25 mouse cellular contexts compared by ENCODE assay signal in the genomic region with DNA sequence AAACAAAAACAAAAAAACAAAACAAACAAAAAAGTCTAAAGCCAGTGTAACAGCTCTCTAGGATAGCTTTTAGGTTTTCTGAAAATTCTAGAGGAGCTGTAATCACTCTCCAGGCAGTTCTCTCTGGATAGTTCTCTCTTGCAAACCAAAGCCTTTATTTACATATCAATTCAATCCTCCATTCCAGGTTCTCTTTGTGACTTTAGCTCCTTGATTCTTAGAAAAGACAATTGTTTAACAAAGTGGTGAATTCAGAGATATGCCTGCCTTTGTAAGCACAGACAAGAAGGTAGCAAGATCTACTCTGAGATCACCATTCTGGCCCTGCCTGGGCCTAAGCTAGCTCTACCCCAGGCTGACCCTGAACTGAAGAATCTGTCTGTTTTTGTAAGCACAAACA.
A peak's percentile ranks its signal among the peaks of the same experiment; 100 is the strongest.
DNase-seq lines count a peak whose midpoint lies in the region; ATAC-seq and TF ChIP-seq lines count a peak whose summit lies in the region.
"Had no signal": no experiment of that assay in that cellular context is flagged by ENCODE, and none has a peak within 500 bp of the region (broad histone marks: within the 10 kb centered on the region; RNA-seq: fewer than 3 reads in every experiment).

No protein-coding gene starts in this region.

- H3K4me3 ChIP-seq in ES-Bruce4 (ENCODE audit: low read depth, low read length) (no peak overlapping the region), ES-E14 (ENCODE audit: insufficient read depth in 1 of 2, low read depth in 1 of 2, low read length in 2 of 2, poor library complexity in 1 of 2, severe bottlenecking in 1 of 2) (no peak overlapping the region)
- no peak overlapping the region for H3K4me3 ChIP-seq in hindbrain, embryonic 12.5 days
- H3K4me3 ChIP-seq in hindbrain, embryonic 11.5 days (ENCODE audit: low read depth, low read length): no peak overlapping the region
- H3K4me3 ChIP-seq: embryonic facial prominence, embryonic 13.5 days; embryonic facial prominence, embryonic 15.5 days; erythroblast, embryonic 14.5 days; forebrain, embryonic 10.5 days; forebrain, embryonic 12.5 days had no signal

- H3K27ac ChIP-seq in ES-Bruce4 (ENCODE audit: insufficient read depth, low read length) (peak overlapping the region; percentile 48; the same call in 1 of the 2 replicates), ES-E14 (ENCODE audit: insufficient read depth, low read depth, low read length, poor library complexity, severe bottlenecking) (peak overlapping the region; percentile 47; the same call in 1 of the 2 replicates)
- H3K27ac ChIP-seq in hindbrain, embryonic 12.5 days: no peak overlapping the region
- no peak overlapping the region for H3K27ac ChIP-seq in hindbrain, embryonic 11.5 days (ENCODE audit: low read depth, low read length)
- H3K27ac ChIP-seq: embryonic facial prominence, embryonic 13.5 days; embryonic facial prominence, embryonic 15.5 days; forebrain, embryonic 10.5 days; forebrain, embryonic 12.5 days had no signal

- DNase-seq in ES-E14 (ENCODE audit: low read depth, low spot score) (peak; percentile 39), ZHBTc4 (ENCODE audit: low read depth, low spot score) (peak; percentile 78)
- no peak for DNase-seq in hindbrain, embryonic 11.5 days (ENCODE audit: low spot score)
- DNase-seq: adrenal gland, adult 2 months; adrenal gland, postnatal 10 days; adrenal gland, postnatal 25 days; B cell, adult 2 months; cerebellum, adult 11 months; cerebellum, adult 18-20 months; cerebellum, adult 8-10 months; cerebellum, adult 9-11 months; cerebellum, postnatal 14 days; cerebellum, postnatal 36 days; embryo, embryonic 11 days had no signal

- no peak for TF ChIP-seq POLR2A in ES-Bruce4 (IDR thresholded peaks at IDR 0.05; ENCODE audit: insufficient read depth, low read length)

- no peak for ATAC-seq in hindbrain, embryonic 12.5 days (ENCODE audit: low FRiP score)
- ATAC-seq in hindbrain, embryonic 11.5 days (ENCODE audit: low FRiP score): no peak
- ATAC-seq: CD4-positive, CD25-positive, alpha-beta regulatory T cell, adult 4 months; forebrain, embryonic 14.5 days; forebrain, embryonic 16.5 days had no signal

- in situ Hi-C loops in ES-E14 (cut with MboI; ENCODE audit: low sequenced_read_pairs in 2 of 2, unreplicated experiment in 2 of 2): no loop called here

- H3K4me1 ChIP-seq in ES-Bruce4 (ENCODE audit: control insufficient read depth, insufficient read depth, low read length): no peaks in the 10 kb centered on the region
- H3K4me1 ChIP-seq in ES-E14 (ENCODE audit: control insufficient read depth in 2 of 2, insufficient read depth in 2 of 2, low read length in 2 of 2, poor library complexity in 1 of 2): 0 out of 4 replicates have a peak, but pooled peaks cover 0 to 1% of the 10 kb centered on the region in 2 experiments
- no peaks in the 10 kb centered on the region for H3K4me1 ChIP-seq in hindbrain, embryonic 12.5 days
- H3K4me1 ChIP-seq in hindbrain, embryonic 11.5 days (replicated peaks; ENCODE audit: control insufficient read depth, insufficient read depth, low read length): no peaks in the 10 kb centered on the region
- H3K4me1 ChIP-seq: embryonic facial prominence, embryonic 13.5 days; embryonic facial prominence, embryonic 15.5 days; forebrain, embryonic 10.5 days; forebrain, embryonic 12.5 days had no signal

- no peak for TF ChIP-seq CTCF in ES-Bruce4 (IDR thresholded peaks at IDR 0.05; ENCODE audit: low read depth, low read length)

- no peak overlapping the region for H3K4me2 ChIP-seq in hindbrain, embryonic 12.5 days (replicated peaks)
- no peak overlapping the region for H3K4me2 ChIP-seq in hindbrain, embryonic 11.5 days (replicated peaks; ENCODE audit: low read depth, low read length)
- H3K4me2 ChIP-seq: embryonic facial prominence, embryonic 13.5 days; embryonic facial prominence, embryonic 15.5 days; forebrain, embryonic 12.5 days had no signal

- H3K36me3 ChIP-seq in ES-Bruce4 (ENCODE audit: control insufficient read depth, insufficient read depth, low read length, poor library complexity, severe bottlenecking) (no peaks in the 10 kb centered on the region), ES-E14 (ENCODE audit: control insufficient read depth, insufficient read depth, low read length, poor library complexity, severe bottlenecking) (no peaks in the 10 kb centered on the region)
- H3K36me3 ChIP-seq in hindbrain, embryonic 12.5 days: no peaks in the 10 kb centered on the region
- H3K36me3 ChIP-seq in hindbrain, embryonic 11.5 days (ENCODE audit: control insufficient read depth, insufficient read depth, low read length): no peaks in the 10 kb centered on the region
- H3K36me3 ChIP-seq: embryonic facial prominence, embryonic 13.5 days; embryonic facial prominence, embryonic 15.5 days; forebrain, embryonic 10.5 days; forebrain, embryonic 12.5 days had no signal

- H3K9me3 ChIP-seq in ES-Bruce4 (replicated peaks; ENCODE audit: control insufficient read depth, insufficient read depth, low read length, poor library complexity, severe bottlenecking): no peaks in the 10 kb centered on the region; the same call in 1 of the 2 replicates
- no peaks in the 10 kb centered on the region for H3K9me3 ChIP-seq in ES-E14 (ENCODE audit: control insufficient read depth, insufficient read depth, low read depth, low read length)
- no peaks in the 10 kb centered on the region for H3K9me3 ChIP-seq in hindbrain, embryonic 12.5 days (replicated peaks)
- no peaks in the 10 kb centered on the region for H3K9me3 ChIP-seq in hindbrain, embryonic 11.5 days (ENCODE audit: control insufficient read depth, low read length)
- H3K9me3 ChIP-seq: embryonic facial prominence, embryonic 13.5 days; embryonic facial prominence, embryonic 15.5 days; forebrain, embryonic 10.5 days; forebrain, embryonic 12.5 days had no signal

- H3K9ac ChIP-seq in ES-Bruce4 (ENCODE audit: low read depth, poor library complexity, severe bottlenecking) (no peak overlapping the region), ES-E14 (ENCODE audit: insufficient read depth, low read depth, low read length, poor library complexity, severe bottlenecking) (no peak overlapping the region)
- no peak overlapping the region for H3K9ac ChIP-seq in hindbrain, embryonic 12.5 days
- H3K9ac ChIP-seq in hindbrain, embryonic 11.5 days (ENCODE audit: low read depth, low read length): no peak overlapping the region
- H3K9ac ChIP-seq: embryonic facial prominence, embryonic 13.5 days; embryonic facial prominence, embryonic 15.5 days; forebrain, embryonic 12.5 days had no signal

- TF ChIP-seq EP300 in ES-Bruce4 (IDR thresholded peaks at IDR 0.05; ENCODE audit: insufficient read depth, low read depth, low read length): no peak

- H3K27me3 ChIP-seq in ES-Bruce4 (ENCODE audit: control insufficient read depth, insufficient read depth, low read length, poor library complexity, severe bottlenecking): no peaks in the 10 kb centered on the region
- H3K27me3 ChIP-seq in hindbrain, embryonic 12.5 days: no peaks in the 10 kb centered on the region
- H3K27me3 ChIP-seq in hindbrain, embryonic 11.5 days (ENCODE audit: control insufficient read depth, insufficient read depth, low read length): no peaks in the 10 kb centered on the region
- H3K27me3 ChIP-seq: CH12.LX; embryonic facial prominence, embryonic 13.5 days; embryonic facial prominence, embryonic 15.5 days; forebrain, embryonic 12.5 days had no signal

TF ChIP-seq in ES-E14, 5 proteins besides CTCF, POLR2A, EP300 and RAD21:
- TF ChIP-seq CHD2 (IDR thresholded peaks at IDR 0.05; ENCODE audit: low read depth, low read length) (no peak), HCFC1 (IDR thresholded peaks at IDR 0.05; ENCODE audit: borderline replicate concordance, insufficient read depth, low read length) (no peak), MAFK (IDR thresholded peaks at IDR 0.05; ENCODE audit: insufficient read depth, low read depth, low read length) (no peak), ZC3H11A (IDR thresholded peaks at IDR 0.05; ENCODE audit: borderline replicate concordance, low read depth, low read length) (no peak), ZNF384 (IDR thresholded peaks at IDR 0.05; ENCODE audit: low read depth, low read length) (no peak)

Comparison
In these comparisons a context has a peak if more than half of its experiments do, and no peak if none do; other contexts are left out.
1. H3K27ac ChIP-seq: peak in ES-Bruce4 (single experiment) and ES-E14 (single experiment); none in hindbrain, embryonic 12.5 days (single experiment) and hindbrain, embryonic 11.5 days (single experiment).